Mouse (Mus musculus) liver, embryonic 13.5 days (tissue): ENCODE measurements around the gene Ebf3. TPM values are rescaled to one million over a fixed set of nuclear protein-coding genes. Genes with fewer than 3 reads are reported as not detected.

Source experiments
- ATAC-seq: fragments of 200-750 bp; cut with Nextera tagmentation; 2 replicates; pipeline ENCODE4 v1.8.0; 2017; ENCODE audit warnings: low read depth, mild to moderate bottlenecking, moderate number of reproducible peaks, moderate library complexity
- DNase-seq: peaks from one replicate; pipeline ENCODE4 v3.0.0; 2022
- H3K27ac ChIP-seq: fragments of 300-500 bp; sonication (generic); 2 replicates; pipeline ENCODE4 v1.5.1; 2015; ENCODE audit warnings: moderate library complexity, mild to moderate bottlenecking, inconsistent platforms
- H3K27me3 ChIP-seq: fragments of 300-500 bp; sonication (generic); 2 replicates; pipeline ENCODE4 v1.6.1; 2015; ENCODE audit warnings: mild to moderate bottlenecking, inconsistent platforms
- H3K36me3 ChIP-seq: fragments of 300-500 bp; sonication (generic); 2 replicates; pipeline ENCODE4 v1.6.1; 2015; ENCODE audit warnings: mild to moderate bottlenecking, inconsistent platforms
- H3K4me1 ChIP-seq: fragments of 300-500 bp; sonication (generic); replicated peaks from 2 replicates; pipeline ENCODE4 v1.6.1; 2015; ENCODE audit warnings: inconsistent platforms
- H3K4me2 ChIP-seq: fragments of 300-500 bp; sonication (generic); 2 replicates; pipeline ENCODE4 v1.6.1; 2015; ENCODE audit warnings: inconsistent platforms, mild to moderate bottlenecking, moderate library complexity
- H3K4me3 ChIP-seq: fragments of 300-500 bp; sonication (generic); replicated peaks from 2 replicates; pipeline ENCODE4 v1.5.1; 2015; ENCODE audit warnings: mild to moderate bottlenecking, inconsistent platforms
- H3K9ac ChIP-seq: fragments of 300-500 bp; sonication (generic); 2 replicates; pipeline ENCODE4 v1.6.1; 2015; ENCODE audit warnings: mild to moderate bottlenecking, inconsistent platforms
- H3K9me3 ChIP-seq: fragments of 300-500 bp; sonication (generic); replicated peaks from 2 replicates; pipeline ENCODE4 v1.6.1; 2016; ENCODE audit warnings: inconsistent platforms
- WGBS: fragments of 180-500 bp; shearing (Covaris S2); methylation state at CpG from one replicate; pipeline ENCODE4 v1.1.7; 2015; ENCODE audit not compliant: insufficient replicate concordance; 5-methylcytosine and 5-hydroxymethylcytosine counted together
- polyA plus RNA-seq: library from polyadenylated mRNA; unstranded; fragments of >200 nt; fragmentation: Nextera tagmentation; extraction: Ambion mirVana; gene quantifications from 2 replicates; pipeline ENCODE4 v1.2.1, GENCODE M21; 2015

The Ebf3 gene
- polyA plus RNA-seq = 0.02 TPM in 2 replicates

- no peak within 1 kb of the TSS for H3K27ac ChIP-seq
- peaks cover 13% of the 10 kb centered on the region for H3K4me1 ChIP-seq
- peak within 1 kb of the TSS; percentile 72 for H3K4me2 ChIP-seq
- no peaks in the 10 kb centered on the region for H3K9me3 ChIP-seq
- peaks cover 100% of the 10 kb centered on the region for H3K27me3 ChIP-seq
- H3K9ac ChIP-seq = no peak within 1 kb of the TSS; the same call in 1 of the 2 replicates
- peak; percentile 60 for ATAC-seq
- under 1% methylated on average over 116 of the region's 127 CpGs for WGBS
- H3K4me3 ChIP-seq = peak within 1 kb of the TSS; percentile 54
- peak; percentile 27 for DNase-seq
- H3K36me3 ChIP-seq = no peaks in the 10 kb centered on the region
Measured at GRCm38 (mm10) chr7:137313904-137314691, at the start of gene Ebf3. Ebf3 (minus strand) TSS chr7:137314445.

DNA sequence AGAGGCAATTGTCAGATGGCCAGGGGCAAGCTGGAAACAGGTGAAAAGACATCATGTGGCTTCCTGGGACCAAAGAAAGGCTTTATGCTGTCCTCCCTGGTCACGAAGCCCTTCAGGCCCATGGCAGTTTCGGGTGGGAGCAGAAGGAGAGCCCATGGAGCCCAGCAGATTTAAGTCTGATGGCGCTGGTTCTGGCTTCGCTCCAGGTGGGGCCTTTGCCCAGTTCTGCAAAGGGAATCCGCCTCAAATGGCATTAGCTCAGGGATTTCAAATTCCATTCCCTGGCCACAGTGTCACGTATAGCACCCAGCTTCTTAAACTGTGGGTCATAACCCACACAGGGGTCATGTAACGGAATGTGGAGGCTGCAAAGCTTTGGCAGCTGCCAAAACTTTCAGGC is 32.6 kb upstream of the Ebf3 start:
- Histone ChIP-seq H3K27ac (no peak overlapping the region), H3K27me3 (no peaks in the 10 kb centered on the region), H3K9me3 (no peaks in the 10 kb centered on the region), H3K4me1 (no peaks in the 10 kb centered on the region), H3K4me2 (no peak overlapping the region), H3K4me3 (no peak overlapping the region), H3K9ac (no peak overlapping the region), H3K36me3 (no peaks in the 10 kb centered on the region)
- WGBS = 63% methylated on average over 7 of the region's 7 CpGs
- DNase-seq = no peak
- no peak for ATAC-seq

- H3K4me2 ChIP-seq = no peak overlapping the region
- ATAC-seq (no peak), DNase-seq (no peak)
- H3K27me3 ChIP-seq = no peaks in the 10 kb centered on the region
- H3K4me3 ChIP-seq = no peak overlapping the region
- WGBS = 71% methylated on average over 10 of the region's 10 CpGs
- H3K9ac ChIP-seq = no peak overlapping the region
- no peaks in the 10 kb centered on the region for H3K4me1 ChIP-seq
- no peak overlapping the region for H3K27ac ChIP-seq
- H3K9me3 ChIP-seq = no peaks in the 10 kb centered on the region
- H3K36me3 ChIP-seq = no peaks in the 10 kb centered on the region
Measured at GRCm38 (mm10) chr7:137346068-137346467, 31.8 kb upstream of the Ebf3 start.

DNA sequence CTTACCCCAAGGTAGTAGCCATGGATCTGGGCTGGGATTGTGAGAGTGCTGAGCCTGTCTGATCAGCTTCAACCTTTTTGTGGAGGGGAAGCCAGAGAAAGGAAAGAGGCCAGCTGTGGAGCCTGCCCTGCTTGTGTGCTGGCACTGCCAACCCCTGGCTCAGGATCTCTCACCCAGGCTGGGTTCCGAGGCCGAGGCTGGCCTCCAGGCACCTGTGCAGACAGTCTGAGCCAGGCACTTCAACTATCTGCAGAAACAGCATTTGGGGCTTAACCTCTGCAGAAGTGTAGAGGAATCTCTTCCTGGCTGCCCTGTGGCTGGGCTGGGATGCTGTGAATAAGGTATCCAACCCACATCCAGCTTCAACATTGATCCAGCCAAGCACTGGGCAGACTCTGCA is 19.7 kb upstream of the Ebf3 start:
- no peaks in the 10 kb centered on the region for H3K4me1 ChIP-seq
- no peak overlapping the region for H3K4me3 ChIP-seq
- peaks cover 18% of the 10 kb centered on the region; the same call in 1 of the 2 replicates for H3K27me3 ChIP-seq
- H3K9me3 ChIP-seq = no peaks in the 10 kb centered on the region
- H3K4me2 ChIP-seq = no peak overlapping the region
- no peak for DNase-seq
- 78% methylated on average over 2 of the region's 2 CpGs for WGBS
- no peak overlapping the region for H3K27ac ChIP-seq
- no peak for ATAC-seq
- H3K36me3 ChIP-seq = no peaks in the 10 kb centered on the region
- H3K9ac ChIP-seq = no peak overlapping the region

- H3K27me3 ChIP-seq = peaks cover 95% of the 10 kb centered on the region
- ATAC-seq (no peak), DNase-seq (no peak)
- no peak overlapping the region for H3K9ac ChIP-seq
- no peak overlapping the region for H3K27ac ChIP-seq
- peak overlapping the region; percentile 34 for H3K4me2 ChIP-seq
- WGBS = 3% methylated on average over 21 of the region's 21 CpGs
- H3K9me3 ChIP-seq = no peaks in the 10 kb centered on the region
- peak overlapping the region; percentile 28 for H3K4me3 ChIP-seq
- H3K4me1 ChIP-seq = peaks cover 13% of the 10 kb centered on the region; the same call in 1 of the 2 replicates
- H3K36me3 ChIP-seq = no peaks in the 10 kb centered on the region
Measured at GRCm38 (mm10) chr7:137322926-137323325, 8.7 kb upstream of the Ebf3 start.

DNA sequence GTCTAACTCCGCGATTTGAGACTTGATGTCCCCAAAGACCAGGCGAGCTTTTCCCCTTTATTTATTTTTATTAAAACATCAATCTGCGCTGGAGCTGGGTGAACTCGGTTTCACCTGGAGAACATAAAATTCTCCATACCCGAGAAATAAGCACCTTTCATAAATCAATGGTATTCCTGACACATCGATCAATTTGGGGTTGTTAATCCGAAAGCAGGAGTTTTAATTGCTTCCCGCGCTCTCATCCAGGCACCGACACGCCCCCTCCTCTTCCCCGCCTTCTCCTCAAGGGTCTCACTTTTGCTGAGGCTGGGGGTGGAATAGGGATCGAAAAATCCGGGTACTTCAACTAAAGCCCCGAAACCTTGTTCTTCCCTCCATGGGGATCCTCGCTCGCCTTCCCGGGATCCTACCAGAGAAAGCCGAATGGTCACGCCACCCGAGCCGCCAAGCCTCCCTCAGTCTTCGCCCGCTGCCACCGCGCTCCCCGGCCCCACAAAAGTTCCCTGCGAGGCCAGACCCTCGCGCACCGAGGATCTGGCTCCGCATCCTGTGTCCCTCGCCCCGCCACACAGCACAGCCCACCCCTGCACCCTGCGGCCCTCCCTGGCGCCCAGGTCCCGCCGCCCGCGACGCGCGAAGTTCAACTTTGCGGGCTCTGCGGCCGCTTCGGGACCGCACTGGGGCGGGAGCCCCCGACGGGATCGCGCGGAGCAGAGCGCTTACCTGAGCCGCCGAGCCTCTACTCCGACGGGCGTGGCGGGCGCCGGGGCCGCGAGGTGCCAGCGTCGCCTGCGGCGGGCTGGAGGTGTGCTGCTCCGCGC is 7.9 kb upstream of the Ebf3 start:
- no peak for DNase-seq
- H3K4me3 ChIP-seq = peak overlapping the region; percentile 28
- no peak overlapping the region for H3K27ac ChIP-seq
- 1% methylated on average over 69 of the region's 72 CpGs for WGBS
- peaks cover 13% of the 10 kb centered on the region; the same call in 1 of the 2 replicates for H3K4me1 ChIP-seq
- no peaks in the 10 kb centered on the region for H3K36me3 ChIP-seq
- peak overlapping the region; percentile 34 for H3K4me2 ChIP-seq
- no peak for ATAC-seq
- peaks cover 96% of the 10 kb centered on the region for H3K27me3 ChIP-seq
- H3K9ac ChIP-seq = no peak overlapping the region
- H3K9me3 ChIP-seq = no peaks in the 10 kb centered on the region

DNA sequence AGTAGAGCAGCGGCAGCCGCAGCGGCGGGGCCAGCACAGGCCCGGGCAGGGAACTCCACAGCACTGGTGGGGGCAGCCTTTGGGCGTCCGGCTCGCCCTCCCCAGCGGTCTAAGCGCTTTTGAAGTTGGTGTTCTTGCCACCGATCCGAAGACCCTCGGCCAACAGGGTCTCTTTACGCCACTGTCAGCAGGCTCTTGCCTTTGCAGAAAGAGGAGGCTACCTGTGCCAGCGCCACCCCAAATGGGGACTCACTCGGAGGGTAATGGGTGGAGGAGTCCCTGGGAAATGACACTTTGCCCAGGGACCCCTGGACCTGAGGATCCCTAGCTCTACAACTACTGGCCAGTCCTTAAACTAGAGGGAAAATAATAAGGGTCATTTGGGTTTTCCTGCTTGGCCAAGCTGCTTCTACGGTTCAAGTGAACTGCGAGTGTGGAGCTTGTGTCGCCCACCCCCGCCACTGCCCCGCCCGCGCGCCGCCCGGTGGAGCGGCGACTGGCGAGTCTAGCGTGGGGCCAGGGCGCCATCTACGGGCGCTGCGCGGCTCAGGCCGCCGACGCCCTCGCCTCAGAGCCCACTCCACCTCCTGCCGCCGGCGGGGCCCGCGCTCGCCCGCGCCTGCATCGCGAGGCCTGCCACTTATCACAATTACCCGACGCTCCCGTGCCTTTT is 7.0 kb upstream of the Ebf3 start:
- DNase-seq (no peak), ATAC-seq (no peak)
- Histone ChIP-seq H3K4me2 (no peak overlapping the region), H3K36me3 (no peaks in the 10 kb centered on the region), H3K4me3 (peak overlapping the region; percentile 6; the same call in 1 of the 2 replicates), H3K9ac (no peak overlapping the region), H3K4me1 (peaks cover 13% of the 10 kb centered on the region; the same call in 1 of the 2 replicates), H3K9me3 (no peaks in the 10 kb centered on the region), H3K27ac (no peak overlapping the region), H3K27me3 (peaks cover 96% of the 10 kb centered on the region)
- 2% methylated on average over 52 of the region's 52 CpGs for WGBS

- no peaks in the 10 kb centered on the region for H3K9me3 ChIP-seq
- DNase-seq (no peak), ATAC-seq (no peak)
- 5% methylated on average over 11 of the region's 11 CpGs for WGBS
- peaks cover 13% of the 10 kb centered on the region; the same call in 1 of the 2 replicates for H3K4me1 ChIP-seq
- H3K4me3 ChIP-seq = no peak overlapping the region
- no peak overlapping the region for H3K27ac ChIP-seq
- H3K9ac ChIP-seq = no peak overlapping the region
- no peak overlapping the region for H3K4me2 ChIP-seq
- peaks cover 100% of the 10 kb centered on the region for H3K27me3 ChIP-seq
- H3K36me3 ChIP-seq = no peaks in the 10 kb centered on the region
Measured at GRCm38 (mm10) chr7:137320320-137320719, 6.1 kb upstream of the Ebf3 start.

DNA sequence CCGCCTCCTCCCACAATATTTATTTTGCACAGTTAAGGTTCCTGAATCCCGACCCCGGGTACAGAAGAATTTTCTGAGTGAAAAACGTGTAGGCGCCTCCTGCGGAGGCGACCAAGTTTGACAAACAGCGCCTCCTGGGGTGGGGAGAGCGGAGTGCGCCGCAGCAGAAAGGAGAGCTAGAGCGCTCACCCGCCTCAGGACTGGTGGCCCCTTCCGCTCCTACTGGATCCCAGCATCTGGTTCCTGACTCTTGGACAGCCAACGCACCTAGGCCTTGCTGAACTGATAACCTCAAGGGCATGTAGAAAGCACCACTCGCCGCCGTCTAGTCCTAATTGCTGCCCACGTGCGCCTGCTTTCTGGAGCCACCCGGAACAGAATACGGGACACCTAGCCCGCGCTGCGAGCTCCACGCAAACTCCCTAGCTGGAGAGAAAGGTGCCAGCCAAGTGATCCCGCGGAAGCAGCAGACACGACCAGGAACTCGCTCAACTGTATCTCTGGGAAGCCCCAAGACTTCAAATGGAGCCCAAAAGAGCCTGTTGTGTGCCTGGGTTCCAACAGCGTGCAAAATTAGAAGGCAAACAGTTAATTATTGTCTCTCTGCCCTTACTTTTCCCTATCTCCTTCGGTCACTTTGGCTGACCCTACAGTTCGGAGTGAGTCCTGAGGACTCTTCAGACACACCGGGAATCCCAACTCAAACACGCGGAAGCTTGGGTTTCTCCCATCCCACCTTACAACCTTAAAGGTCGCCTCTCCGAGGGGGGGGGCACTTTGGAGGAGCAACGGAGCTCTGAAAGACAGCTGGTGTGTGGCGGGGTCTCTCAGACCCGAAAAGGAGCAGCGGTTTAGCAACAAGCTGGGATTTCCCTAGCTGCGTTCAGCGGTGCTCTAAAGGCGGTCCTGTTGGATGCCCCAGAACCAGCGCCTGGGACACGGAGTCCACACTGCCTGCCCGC is 5.0 kb upstream of the Ebf3 start:
- no peak for ATAC-seq
- Histone ChIP-seq H3K27ac (no peak overlapping the region), H3K36me3 (no peaks in the 10 kb centered on the region), H3K9ac (no peak overlapping the region), H3K9me3 (no peaks in the 10 kb centered on the region), H3K4me1 (peaks cover 13% of the 10 kb centered on the region; the same call in 1 of the 2 replicates), H3K4me2 (no peak overlapping the region), H3K4me3 (no peak overlapping the region), H3K27me3 (peaks cover 100% of the 10 kb centered on the region)
- no peak for DNase-seq
- 2% methylated on average over 48 of the region's 48 CpGs for WGBS

DNA sequence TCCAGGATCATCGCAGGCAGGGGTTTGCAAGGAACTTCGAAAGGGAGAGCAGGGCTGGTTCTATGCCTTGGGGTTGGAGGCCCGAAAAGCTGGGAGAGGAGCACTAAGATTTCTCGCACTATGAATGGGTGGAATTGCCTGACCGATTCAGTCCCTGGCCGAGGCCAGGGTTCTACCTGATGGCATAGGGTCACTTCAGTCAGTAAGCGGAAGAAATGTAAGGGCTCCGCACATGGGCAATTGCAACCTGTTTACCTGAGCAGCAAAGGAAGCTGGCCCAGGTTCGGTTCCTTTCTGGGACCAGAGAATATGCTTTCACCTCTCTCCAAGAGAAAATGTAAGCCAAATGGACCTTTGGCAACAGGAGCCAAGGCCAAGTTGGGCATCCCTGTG is 4.1 kb upstream of the Ebf3 start:
- ATAC-seq (no peak), DNase-seq (no peak)
- Histone ChIP-seq H3K4me1 (peaks cover 15% of the 10 kb centered on the region; the same call in 1 of the 2 replicates), H3K4me2 (no peak overlapping the region), H3K27me3 (peaks cover 100% of the 10 kb centered on the region), H3K36me3 (no peaks in the 10 kb centered on the region), H3K27ac (no peak overlapping the region), H3K9ac (no peak overlapping the region), H3K4me3 (no peak overlapping the region), H3K9me3 (no peaks in the 10 kb centered on the region)
- WGBS = 2% methylated on average over 9 of the region's 9 CpGs
